Mouse (Mus musculus) intestine, postnatal 0 days (tissue): ENCODE measurements at regions not wholly inside any gene's neighbourhood (a gene's known extent, or its start where the extent isn't known, plus 50 kb on each side); places are given as distances from the start of the nearest gene placed in this dataset.

Source experiments
- ATAC-seq: fragments of 200-750 bp; cut with Nextera tagmentation; 2 replicates; pipeline ENCODE4 v1.8.0; 2017; ENCODE audit warnings: mild to moderate bottlenecking, moderate TSS enrichment, moderate library complexity
- H3K27ac ChIP-seq: fragments of 300-500 bp; sonication (generic); 2 replicates; pipeline ENCODE4 v1.5.1; 2014; ENCODE audit warnings: mild to moderate bottlenecking, low read depth, low read length, moderate library complexity
- H3K27me3 ChIP-seq: fragments of 300-500 bp; sonication (generic); replicated peaks from 2 replicates; pipeline ENCODE4 v1.6.1; 2014; ENCODE audit warnings: low read length, mixed read lengths; ENCODE audit not compliant: control insufficient read depth, insufficient read depth
- H3K36me3 ChIP-seq: fragments of 300-500 bp; sonication (generic); 2 replicates; pipeline ENCODE4 v1.6.1; 2014; ENCODE audit warnings: mild to moderate bottlenecking, moderate library complexity; ENCODE audit not compliant: control insufficient read depth, insufficient read depth
- H3K4me1 ChIP-seq: fragments of 300-500 bp; sonication (generic); replicated peaks from 2 replicates; pipeline ENCODE4 v1.6.1; 2014; ENCODE audit warnings: antibody characterized with exemption, low read length, mixed read lengths; ENCODE audit not compliant: control insufficient read depth, insufficient read depth
- H3K4me2 ChIP-seq: fragments of 300-500 bp; sonication (generic); replicated peaks from 2 replicates; pipeline ENCODE4 v1.6.1; 2014; ENCODE audit warnings: low read depth, mild to moderate bottlenecking, moderate library complexity
- H3K4me3 ChIP-seq: fragments of 300-500 bp; sonication (generic); 2 replicates; pipeline ENCODE4 v1.5.1; 2014; ENCODE audit warnings: low read depth, low read length
- H3K9ac ChIP-seq: fragments of 300-500 bp; sonication (generic); 2 replicates; pipeline ENCODE4 v1.6.1; 2014; ENCODE audit warnings: mild to moderate bottlenecking, low read depth, low read length
- H3K9me3 ChIP-seq: fragments of 300-500 bp; sonication (generic); 2 replicates; pipeline ENCODE4 v1.6.1; 2016; ENCODE audit warnings: mixed run types; ENCODE audit not compliant: control insufficient read depth
- CTCF ChIP-seq: sonication (generic); IDR thresholded peaks from 2 replicates; pipeline ENCODE4 v1.5.1; 2016; ENCODE audit warnings: low read depth, mild to moderate bottlenecking, control low read depth, antibody characterized with exemption, moderate library complexity
- WGBS: fragments of 180-500 bp; shearing (Covaris S2); extraction: QIAGEN DNeasy Blood & Tissue Kit; methylation state at CpG from one replicate; pipeline ENCODE4 v1.1.7; 2014; 5-methylcytosine and 5-hydroxymethylcytosine counted together

DNA sequence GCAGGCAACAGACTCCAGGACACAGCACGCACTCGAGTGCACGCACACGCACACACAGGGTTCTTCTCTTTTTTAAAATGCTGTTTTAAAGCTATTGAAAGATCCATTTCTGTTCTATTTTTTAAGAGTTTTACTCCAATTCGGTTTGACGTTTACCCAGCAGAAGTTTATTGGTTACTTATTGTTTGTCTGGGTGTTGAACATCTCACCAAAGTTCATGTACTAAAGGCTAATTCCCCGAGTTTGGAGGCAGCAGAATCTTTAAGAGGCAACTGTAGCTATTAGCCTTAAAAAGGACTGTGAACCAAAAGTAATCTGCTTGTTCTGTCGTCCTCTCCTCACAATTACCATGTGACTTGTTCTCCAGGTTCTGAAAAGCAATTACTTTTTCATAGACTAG is 263.0 kb upstream of the Nfia start:
- no peaks in the 10 kb centered on the region for H3K27me3 ChIP-seq
- WGBS = 69% methylated on average over 8 of the region's 8 CpGs
- ATAC-seq = no peak

DNA sequence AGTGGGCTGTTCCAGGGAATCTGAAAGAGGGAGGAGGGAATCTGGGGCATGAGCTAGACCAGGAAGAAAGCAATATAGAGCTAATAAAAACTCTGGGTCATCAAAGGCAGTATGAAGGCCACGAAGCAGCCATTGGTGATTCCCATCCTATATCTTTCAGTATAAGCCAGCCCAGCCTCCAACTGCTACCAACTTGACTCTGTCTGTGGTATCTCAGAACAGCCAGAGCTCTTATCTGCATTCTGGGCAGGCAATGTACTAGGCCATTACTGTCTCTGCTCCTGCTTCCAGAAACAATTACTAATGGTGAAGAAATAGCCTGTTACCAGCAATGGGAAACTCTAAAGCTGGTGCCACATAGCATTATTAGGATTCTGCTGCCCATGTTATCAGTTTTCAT is 266.8 kb upstream of the Nfia start:
- no peak overlapping the region for H3K4me2 ChIP-seq

More for the DNA sequence above, 263.0 kb upstream of the Nfia start:
- H3K9me3 ChIP-seq = no peaks in the 10 kb centered on the region
- no peak overlapping the region for H3K4me3 ChIP-seq
- H3K9ac ChIP-seq = no peak overlapping the region
- no peak for TF ChIP-seq CTCF
- H3K27ac ChIP-seq = no peak overlapping the region
- no peak overlapping the region for H3K4me2 ChIP-seq
- no peaks in the 10 kb centered on the region for H3K36me3 ChIP-seq
- H3K4me1 ChIP-seq = 0 out of 2 replicates have a peak, but pooled peaks cover 3% of the 10 kb centered on the region

DNA sequence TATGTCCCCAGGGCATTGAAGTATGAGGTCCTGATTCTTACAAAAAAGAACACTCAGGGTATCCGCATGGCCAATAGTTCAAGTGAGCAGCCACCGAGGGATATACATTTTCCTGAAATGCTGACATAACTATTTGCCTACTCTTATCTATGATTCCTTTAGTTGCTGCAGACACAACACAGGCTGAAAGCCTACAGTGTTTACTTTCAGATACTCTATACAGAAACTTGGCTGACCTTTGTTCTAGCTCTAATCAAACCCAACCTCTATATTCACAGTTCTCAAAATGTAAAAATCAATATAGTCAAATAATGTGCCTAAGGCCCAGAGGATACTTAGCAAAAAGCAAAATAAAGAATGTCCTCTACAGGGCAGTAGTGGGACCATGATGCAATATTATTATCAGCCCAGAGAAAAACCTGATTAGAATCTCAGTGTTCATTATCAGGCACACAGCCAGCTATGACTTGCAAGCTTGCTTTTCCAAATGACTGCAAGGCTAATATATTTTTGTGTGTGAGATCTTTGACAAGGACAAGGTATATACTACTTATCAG is 281.2 kb upstream of the Nfia start:
- Histone ChIP-seq H3K4me1 (peaks cover 6% of the 10 kb centered on the region; the same call in 1 of the 2 replicates), H3K4me2 (no peak overlapping the region), H3K9me3 (no peaks in the 10 kb centered on the region), H3K27me3 (no peaks in the 10 kb centered on the region), H3K36me3 (no peaks in the 10 kb centered on the region), H3K9ac (no peak overlapping the region), H3K27ac (no peak overlapping the region), H3K4me3 (no peak overlapping the region)
- TF ChIP-seq CTCF = no peak
- ATAC-seq = peak; percentile 63
- WGBS = 29% methylated on average over 2 of the region's 2 CpGs

More for the DNA sequence above, 266.8 kb upstream of the Nfia start:
- WGBS = 16% methylated on average over 1 of the region's 1 CpGs
- no peaks in the 10 kb centered on the region for H3K36me3 ChIP-seq
- no peak for TF ChIP-seq CTCF
- no peak overlapping the region for H3K27ac ChIP-seq
- peak; percentile 57; the same call in 1 of the 2 replicates for ATAC-seq
- H3K9ac ChIP-seq = no peak overlapping the region
- H3K27me3 ChIP-seq = no peaks in the 10 kb centered on the region
- no peak overlapping the region for H3K4me3 ChIP-seq
- 0 out of 2 replicates have a peak, but pooled peaks cover 3% of the 10 kb centered on the region for H3K4me1 ChIP-seq
- H3K9me3 ChIP-seq = no peaks in the 10 kb centered on the region

DNA sequence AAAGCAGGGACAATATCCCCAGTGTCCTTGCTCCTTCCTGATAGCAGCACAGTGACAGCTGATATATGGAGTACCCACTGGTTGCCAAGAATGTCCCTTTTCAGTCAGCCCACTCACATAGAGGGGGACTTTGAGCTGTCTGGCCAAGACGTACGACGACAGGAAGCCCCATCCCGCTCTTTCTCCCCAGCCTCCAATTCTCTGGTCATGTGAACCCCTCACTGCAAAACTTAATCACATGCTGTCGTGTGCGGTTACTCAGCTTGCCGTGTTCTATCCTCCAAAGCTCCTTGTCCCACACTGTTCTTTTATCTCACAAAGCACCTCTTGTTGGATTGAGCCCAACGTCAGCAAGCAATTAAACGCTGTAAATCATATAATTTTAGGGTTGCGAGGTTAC is 286.2 kb upstream of the Nfia start:
- peak; percentile 82 for ATAC-seq
- 22% methylated on average over 10 of the region's 10 CpGs for WGBS
- H3K4me1 ChIP-seq = peaks cover 7% of the 10 kb centered on the region; the same call in 1 of the 2 replicates
- H3K36me3 ChIP-seq = no peaks in the 10 kb centered on the region
- H3K27ac ChIP-seq = no peak overlapping the region
- no peak overlapping the region for H3K4me3 ChIP-seq
- H3K9ac ChIP-seq = no peak overlapping the region
- no peaks in the 10 kb centered on the region for H3K27me3 ChIP-seq
- H3K4me2 ChIP-seq = peak overlapping the region; percentile 35; the same call in 1 of the 2 replicates
- H3K9me3 ChIP-seq = no peaks in the 10 kb centered on the region
- no peak for TF ChIP-seq CTCF

DNA sequence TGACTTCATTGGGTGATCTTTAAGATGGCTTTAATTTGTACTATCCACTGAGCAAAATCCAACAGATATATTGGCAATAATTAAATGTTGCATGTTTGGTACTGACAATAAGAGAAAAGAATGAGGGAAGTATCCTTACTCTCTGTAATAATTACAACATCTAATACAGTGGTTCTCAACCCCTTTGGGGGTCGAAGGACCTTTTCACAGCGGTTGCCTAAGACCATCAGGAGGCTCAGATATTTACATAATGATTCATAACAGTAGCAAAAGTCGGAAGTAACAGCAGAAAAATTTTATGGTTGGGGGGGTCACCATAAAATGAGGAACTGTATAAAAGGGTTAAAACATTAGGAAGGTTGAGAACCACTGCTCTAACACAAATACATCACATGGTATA is 287.3 kb upstream of the Nfia start:
- no peak overlapping the region for H3K4me3 ChIP-seq
- H3K9ac ChIP-seq = no peak overlapping the region
- 38% methylated on average over 3 of the region's 3 CpGs for WGBS
- no peak for ATAC-seq
- H3K4me2 ChIP-seq = no peak overlapping the region
- H3K27ac ChIP-seq = no peak overlapping the region
- no peak for TF ChIP-seq CTCF
- H3K27me3 ChIP-seq = no peaks in the 10 kb centered on the region
- H3K36me3 ChIP-seq = no peaks in the 10 kb centered on the region
- no peaks in the 10 kb centered on the region for H3K9me3 ChIP-seq
- peaks cover 7% of the 10 kb centered on the region; the same call in 1 of the 2 replicates for H3K4me1 ChIP-seq

DNA sequence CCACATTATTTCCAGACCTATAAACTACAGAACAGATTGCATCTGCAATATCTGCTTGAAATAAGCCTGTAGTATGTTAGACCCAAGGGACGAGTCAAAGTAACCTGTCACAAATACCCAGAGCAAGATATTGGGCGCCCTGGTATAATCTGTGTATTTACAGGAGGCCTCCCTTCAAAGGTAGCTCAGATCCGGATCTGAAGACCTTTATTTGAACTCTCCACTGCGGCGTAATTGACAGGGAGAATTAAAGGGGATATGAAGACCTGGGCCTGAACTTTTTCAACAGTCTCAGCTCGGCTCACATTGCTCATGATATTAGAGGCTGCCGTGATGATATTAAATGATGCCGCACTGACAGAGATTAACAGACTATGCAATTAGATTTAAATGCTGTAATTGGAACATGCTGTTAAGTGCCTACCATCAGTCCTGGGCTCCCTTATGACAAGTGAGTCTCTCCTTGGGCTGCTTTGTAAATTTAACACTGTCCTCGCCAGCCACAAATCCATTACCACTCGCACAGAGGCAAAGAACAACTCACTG is 289.8 kb upstream of the Nfia start:
- Histone ChIP-seq H3K27me3 (no peaks in the 10 kb centered on the region), H3K9ac (no peak overlapping the region), H3K4me2 (no peak overlapping the region), H3K27ac (no peak overlapping the region), H3K4me1 (peaks cover 7% of the 10 kb centered on the region; the same call in 1 of the 2 replicates), H3K36me3 (no peaks in the 10 kb centered on the region), H3K4me3 (no peak overlapping the region), H3K9me3 (no peaks in the 10 kb centered on the region)
- no peak for ATAC-seq
- no peak for TF ChIP-seq CTCF
- 60% methylated on average over 10 of the region's 10 CpGs for WGBS
